In genomic region chr10:20136505-20136904, GRCm38 (mm10) we compare ENCODE assay signal across 20 mouse cellular contexts.
"Had no signal": no experiment of that assay in that cellular context is flagged by ENCODE, and none has a peak within 500 bp of the region (broad histone marks: within the 10 kb centered on the region; RNA-seq: fewer than 3 reads in every experiment).

No protein-coding gene starts in this region.

- H3K9ac ChIP-seq: limb, embryonic 12.5 days; limb, embryonic 15.5 days; neural tube, embryonic 12.5 days; neural tube, embryonic 15.5 days had no signal

- H3K27me3 ChIP-seq: limb, embryonic 12.5 days; limb, embryonic 15.5 days; liver, embryonic 13.5 days; neural tube, embryonic 12.5 days; neural tube, embryonic 15.5 days had no signal

- H3K9me3 ChIP-seq: limb, embryonic 12.5 days; limb, embryonic 15.5 days; liver, embryonic 13.5 days; midbrain, embryonic 10.5 days; neural tube, embryonic 12.5 days; neural tube, embryonic 15.5 days had no signal

- H3K4me2 ChIP-seq: limb, embryonic 12.5 days; limb, embryonic 15.5 days; neural tube, embryonic 12.5 days; neural tube, embryonic 15.5 days had no signal

- H3K4me1 ChIP-seq: limb, embryonic 15.5 days; neural tube, embryonic 12.5 days; neural tube, embryonic 15.5 days had no signal

- H3K27ac ChIP-seq: limb, embryonic 12.5 days; limb, embryonic 15.5 days; midbrain, embryonic 10.5 days; neural tube, embryonic 12.5 days; neural tube, embryonic 15.5 days; stomach, postnatal 0 days had no signal

- H3K4me3 ChIP-seq: limb, embryonic 12.5 days; limb, embryonic 15.5 days; liver, embryonic 13.5 days; midbrain, embryonic 10.5 days; neural tube, embryonic 12.5 days; neural tube, embryonic 15.5 days had no signal

- H3K36me3 ChIP-seq: limb, embryonic 12.5 days; limb, embryonic 15.5 days; liver, embryonic 13.5 days; midbrain, embryonic 10.5 days; neural tube, embryonic 12.5 days; neural tube, embryonic 15.5 days had no signal

- DNase-seq: kidney, adult 18-20 months; kidney, adult 9 months; kidney, postnatal 14 days; kidney, postnatal 4 days; left cerebral cortex, postnatal 4 days; liver, embryonic 13.5 days; lung, adult 2 months; lung, postnatal 14 days; lung, postnatal 4 days; midbrain, embryonic 14.5 days; right cerebral cortex, adult 18-20 months; right cerebral cortex, postnatal 14 days; right cerebral cortex, postnatal 4 days; thymus, postnatal 25 days had no signal
